8 mouse cellular contexts compared by ENCODE assay signal in genomic region chr14:45529411-45530363, GRCm38 (mm10). TPM values are rescaled to one million over a fixed set of nuclear protein-coding genes. Genes with fewer than 3 reads are reported as not detected.
DNase-seq lines count a peak whose midpoint lies in the region; ATAC-seq and TF ChIP-seq lines count a peak whose summit lies in the region.

Fermt2 (minus strand) TSS chr14:45530118.

- peak within 1 kb of the TSS; percentile 64 for H3K4me2 ChIP-seq in embryonic facial prominence, embryonic 12.5 days (replicated peaks)
- H3K4me2 ChIP-seq in limb, embryonic 12.5 days, result peak within 1 kb of the TSS; percentile 68
- H3K4me2 ChIP-seq in midbrain, embryonic 16.5 days (ENCODE audit: low read length), result peak within 1 kb of the TSS; percentile 66

- TF ChIP-seq POLR2A in kidney, adult 2 months (IDR thresholded peaks at IDR 0.05; ENCODE audit: low read depth, low read length), result peak; percentile 51
- TF ChIP-seq POLR2A in testis, adult 2 months (IDR thresholded peaks at IDR 0.05; ENCODE audit: control insufficient read depth, low read depth, low read length), result 0 out of 2 replicates have a peak, but pooled peaks have one; percentile 14

- H3K36me3 ChIP-seq in erythroblast, embryonic 14.5 days (ENCODE audit: control insufficient read depth), result no peaks in the 10 kb centered on the region
- H3K36me3 ChIP-seq in embryonic facial prominence, embryonic 12.5 days, result no peaks in the 10 kb centered on the region
- no peaks in the 10 kb centered on the region for H3K36me3 ChIP-seq in kidney, adult 2 months (ENCODE audit: control insufficient read depth, insufficient read depth, low read length)
- H3K36me3 ChIP-seq in limb, embryonic 12.5 days, result no peaks in the 10 kb centered on the region
- H3K36me3 ChIP-seq in midbrain, embryonic 16.5 days (ENCODE audit: control insufficient read depth, insufficient read depth, low read length), result no peaks in the 10 kb centered on the region
- no peaks in the 10 kb centered on the region for H3K36me3 ChIP-seq in testis, adult 2 months (ENCODE audit: control insufficient read depth, insufficient read depth, low read length)

- peaks cover 47% of the 10 kb centered on the region for H3K27me3 ChIP-seq in erythroblast, embryonic 14.5 days (ENCODE audit: control insufficient read depth)
- no peaks in the 10 kb centered on the region for H3K27me3 ChIP-seq in embryonic facial prominence, embryonic 12.5 days
- no peaks in the 10 kb centered on the region for H3K27me3 ChIP-seq in kidney, adult 2 months (replicated peaks; ENCODE audit: control insufficient read depth, insufficient read depth, low read length)
- no peaks in the 10 kb centered on the region for H3K27me3 ChIP-seq in limb, embryonic 12.5 days
- H3K27me3 ChIP-seq in midbrain, embryonic 16.5 days (ENCODE audit: control insufficient read depth, insufficient read depth, low read depth, low read length), result no peaks in the 10 kb centered on the region
- H3K27me3 ChIP-seq in testis, adult 2 months (ENCODE audit: control insufficient read depth, insufficient read depth, low read length), result no peaks in the 10 kb centered on the region

- TF ChIP-seq CTCF in kidney, adult 2 months (conservative IDR thresholded peaks at IDR 0.05; ENCODE audit: insufficient read depth, insufficient read length, low read depth, low read length), result no peak
- no peak for TF ChIP-seq CTCF in testis, adult 2 months (IDR thresholded peaks at IDR 0.05; ENCODE audit: control insufficient read depth, insufficient read depth, insufficient replicate concordance, low read depth, low read length)

- peak within 1 kb of the TSS; percentile 98 for H3K27ac ChIP-seq in embryonic facial prominence, embryonic 12.5 days
- H3K27ac ChIP-seq in kidney, adult 2 months (ENCODE audit: insufficient read depth, low read depth, low read length), result peak within 1 kb of the TSS; percentile 93
- peak within 1 kb of the TSS; percentile 98 for H3K27ac ChIP-seq in limb, embryonic 12.5 days
- peak within 1 kb of the TSS; percentile 91 for H3K27ac ChIP-seq in midbrain, embryonic 16.5 days (ENCODE audit: low read length)
- H3K27ac ChIP-seq in testis, adult 2 months (ENCODE audit: control insufficient read depth, insufficient read depth, low read depth, low read length), result peak within 1 kb of the TSS; percentile 90

- H3K4me1 ChIP-seq in erythroblast, embryonic 14.5 days (ENCODE audit: control insufficient read depth), result no peaks in the 10 kb centered on the region
- peaks cover 18% of the 10 kb centered on the region for H3K4me1 ChIP-seq in embryonic facial prominence, embryonic 12.5 days
- H3K4me1 ChIP-seq in kidney, adult 2 months (ENCODE audit: control insufficient read depth, insufficient read depth, low read length), result peaks cover 23% of the 10 kb centered on the region
- H3K4me1 ChIP-seq in limb, embryonic 12.5 days (replicated peaks), result peaks cover 27% of the 10 kb centered on the region
- H3K4me1 ChIP-seq in midbrain, embryonic 16.5 days (ENCODE audit: control insufficient read depth, insufficient read depth, low read length), result peaks cover 23% of the 10 kb centered on the region
- H3K4me1 ChIP-seq in testis, adult 2 months (ENCODE audit: control insufficient read depth, insufficient read depth, low read length), result peaks cover 7% of the 10 kb centered on the region

- no peaks in the 10 kb centered on the region; the same call in 1 of the 2 replicates for H3K9me3 ChIP-seq in erythroblast, embryonic 14.5 days (ENCODE audit: control insufficient read depth, low read length)
- H3K9me3 ChIP-seq in embryonic facial prominence, embryonic 12.5 days, result no peaks in the 10 kb centered on the region
- H3K9me3 ChIP-seq in limb, embryonic 12.5 days, result no peaks in the 10 kb centered on the region
- no peaks in the 10 kb centered on the region for H3K9me3 ChIP-seq in midbrain, embryonic 16.5 days (replicated peaks; ENCODE audit: control insufficient read depth, low read length, poor library complexity, severe bottlenecking)

- WGBS in embryonic facial prominence, embryonic 12.5 days, result under 1% methylated on average over 73 of the region's 126 CpGs
- 2% methylated on average over 99 of the region's 126 CpGs for WGBS in kidney, adult 2 months
- WGBS in limb, embryonic 12.5 days, result 1% methylated on average over 85 of the region's 126 CpGs
- under 1% methylated on average over 79 of the region's 126 CpGs for WGBS in midbrain, embryonic 16.5 days

- H3K9ac ChIP-seq in embryonic facial prominence, embryonic 12.5 days, result peak within 1 kb of the TSS; percentile 85
- H3K9ac ChIP-seq in limb, embryonic 12.5 days (replicated peaks), result peak within 1 kb of the TSS; percentile 92
- H3K9ac ChIP-seq in midbrain, embryonic 16.5 days (ENCODE audit: low read depth, low read length), result peak within 1 kb of the TSS; percentile 85

- ATAC-seq in erythroblast, adult 5-6 weeks (replicated peaks; ENCODE audit: low FRiP score, poor library complexity, severe bottlenecking), result no peak
- peak; percentile 80 for ATAC-seq in embryonic facial prominence, embryonic 12.5 days (ENCODE audit: insufficient number of reproducible peaks, insufficient read depth, low FRiP score, low TSS enrichment)
- ATAC-seq in limb, embryonic 12.5 days (ENCODE audit: insufficient number of reproducible peaks, insufficient read depth, low FRiP score, low TSS enrichment, low read depth), result peak; percentile 83
- peak; percentile 87 for ATAC-seq in midbrain, embryonic 16.5 days

- H3K4me3 ChIP-seq in erythroblast, embryonic 14.5 days (replicated peaks), result peak within 1 kb of the TSS; percentile 61
- H3K4me3 ChIP-seq in embryonic facial prominence, embryonic 12.5 days, result peak within 1 kb of the TSS; percentile 81
- peak within 1 kb of the TSS; percentile 88 for H3K4me3 ChIP-seq in kidney, adult 2 months (ENCODE audit: insufficient read depth, low read depth, low read length)
- H3K4me3 ChIP-seq in limb, embryonic 12.5 days (replicated peaks), result peak within 1 kb of the TSS; percentile 76
- H3K4me3 ChIP-seq in midbrain, embryonic 16.5 days (ENCODE audit: low read depth, low read length), result peak within 1 kb of the TSS; percentile 88
- peak within 1 kb of the TSS; percentile 91 for H3K4me3 ChIP-seq in testis, adult 2 months (ENCODE audit: control insufficient read depth, low read depth, low read length)

- peak; percentile 86 to 96 for DNase-seq in heart, adult 18-20 months
- peak; percentile 94 for DNase-seq in kidney, adult 2 months

RNA-seq across cellular contexts. Expression of gene Fermt2, which starts in this region (rescaled TPM):
- polyA plus RNA-seq in erythroblast, embryonic 14.5 days (2012), result not detected in 2 replicates
- not detected in 2 replicates for total RNA-seq in erythroblast, adult 5-6 weeks (2015; ENCODE audit: low replicate concordance)
- not detected in 2 replicates for total RNA-seq in erythroblast, adult 5-6 weeks (2017; ENCODE audit: low replicate concordance)
- 95.6 and 111 TPM in 2 replicates for polyA plus RNA-seq in embryonic facial prominence, embryonic 12.5 days (2016; fragmentation: Nextera tagmentation; extraction: Ambion mirVana)
- total RNA-seq in heart, adult 18-20 months (2021), result 100 to 1,000 TPM; 215 to 269 TPM
- polyA plus RNA-seq in kidney, adult 2 months (2012; rRNA removed), result 40.8 and 47.2 TPM in 2 replicates
- polyA plus RNA-seq in limb, embryonic 12.5 days (2016; fragmentation: Nextera tagmentation; extraction: Ambion mirVana), result 123 and 128 TPM in 2 replicates
- 66.1 and 66.4 TPM in 2 replicates for polyA plus RNA-seq in midbrain, embryonic 16.5 days (2015; fragmentation: Nextera tagmentation; extraction: Ambion mirVana)
- 6.4 and 6.6 TPM in 2 replicates for polyA plus RNA-seq in testis, adult 2 months (2012; rRNA removed)

Comparison
In these comparisons a context has a peak if more than half of its experiments do, and no peak if none do; other contexts are left out.
1. RNA of gene Fermt2 (total RNA-seq): 215 to 269 TPM in heart, adult 18-20 months; not detected in erythroblast, adult 5-6 weeks; every median in the first group is over 100 times any median in the second.
2. Peak in every context shown above with its lines, with median percentiles within 50 percentile points of each other: H3K4me3 ChIP-seq, H3K27ac ChIP-seq, H3K4me2 ChIP-seq and H3K9ac ChIP-seq.